In the genomic region with DNA sequence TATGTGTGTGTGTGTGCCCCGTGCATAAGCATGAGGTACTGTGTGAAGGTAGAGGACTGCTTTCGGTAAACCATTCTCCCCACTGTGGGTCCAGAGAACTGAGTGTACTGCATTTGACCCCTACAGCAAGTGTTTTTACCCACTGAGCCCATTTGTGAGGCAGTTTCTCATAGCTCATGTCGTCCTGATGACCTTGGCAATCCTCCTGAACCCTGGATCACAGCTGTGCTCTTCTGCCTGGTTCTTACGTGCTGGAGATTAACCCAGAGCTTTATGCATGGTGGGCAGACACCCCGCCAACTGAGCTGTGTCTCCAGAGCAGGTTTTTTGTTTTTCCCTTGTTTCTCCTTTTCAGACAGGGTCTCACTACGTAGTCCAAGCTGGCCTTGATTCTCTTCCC, we compare ENCODE assay signal across 20 mouse cellular contexts. TPM values are rescaled to one million over a fixed set of nuclear protein-coding genes. Genes with fewer than 3 reads are reported as not detected.
"Had no signal": no experiment of that assay in that cellular context is flagged by ENCODE, and none has a peak within 500 bp of the region (broad histone marks: within the 10 kb centered on the region; RNA-seq: fewer than 3 reads in every experiment).

No protein-coding gene starts in this region.

- ATAC-seq: midbrain, embryonic 15.5 days had no signal

- H3K9ac ChIP-seq: limb, embryonic 13.5 days; liver, embryonic 14.5 days; liver, postnatal 0 days; lung, embryonic 14.5 days; midbrain, embryonic 12.5 days; midbrain, embryonic 15.5 days; neural tube, embryonic 12.5 days; neural tube, embryonic 15.5 days had no signal

- H3K4me3 ChIP-seq: limb, embryonic 13.5 days; midbrain, embryonic 12.5 days; midbrain, embryonic 15.5 days; neural tube, embryonic 12.5 days; neural tube, embryonic 15.5 days had no signal

- H3K4me2 ChIP-seq: limb, embryonic 13.5 days; lung, embryonic 14.5 days; midbrain, embryonic 12.5 days; midbrain, embryonic 15.5 days; neural tube, embryonic 12.5 days; neural tube, embryonic 15.5 days had no signal

- H3K36me3 ChIP-seq: limb, embryonic 13.5 days; midbrain, embryonic 12.5 days; midbrain, embryonic 15.5 days; neural tube, embryonic 12.5 days; neural tube, embryonic 15.5 days had no signal

- H3K27ac ChIP-seq: limb, embryonic 13.5 days; liver, embryonic 14.5 days; macrophage; midbrain, embryonic 12.5 days; midbrain, embryonic 15.5 days; neural tube, embryonic 12.5 days; neural tube, embryonic 15.5 days; stomach, postnatal 0 days had no signal

- H3K9me3 ChIP-seq: limb, embryonic 13.5 days; midbrain, embryonic 12.5 days; midbrain, embryonic 15.5 days; neural tube, embryonic 12.5 days; neural tube, embryonic 15.5 days had no signal

- H3K27me3 ChIP-seq: limb, embryonic 13.5 days; midbrain, embryonic 12.5 days; midbrain, embryonic 15.5 days; neural tube, embryonic 12.5 days; neural tube, embryonic 15.5 days had no signal

RNA-seq across cellular contexts. Expression of gene Rmi2, which starts 11.1 kb away (rescaled TPM):
- total RNA-seq: layer of hippocampus, adult 18-20 months had no signal

RNA-seq across cellular contexts. Expression of gene Gm11172, which starts 33.2 kb away (rescaled TPM):
- total RNA-seq: layer of hippocampus, adult 18-20 months; layer of hippocampus, postnatal 14 days; left cerebral cortex, adult 8-10 months; left cerebral cortex, postnatal 14 days; left cerebral cortex, postnatal 4 days; megakaryocyte, adult 5-6 weeks had no signal
- polyA plus RNA-seq: kidney, embryonic 16.5 days; limb, embryonic 13.5 days; liver, embryonic 14.5 days; liver, postnatal 0 days; lung, embryonic 14.5 days; lung, postnatal 0 days; macrophage; midbrain, embryonic 12.5 days; midbrain, embryonic 15.5 days; neural tube, embryonic 12.5 days; neural tube, embryonic 15.5 days; stomach, embryonic 14.5 days; stomach, postnatal 0 days; thymus, adult 2 months had no signal

RNA-seq across cellular contexts. Expression of gene Prm1, which starts 40.3 kb away (rescaled TPM):
- total RNA-seq: layer of hippocampus, adult 18-20 months; layer of hippocampus, postnatal 14 days; left cerebral cortex, adult 8-10 months; left cerebral cortex, postnatal 14 days; left cerebral cortex, postnatal 4 days; megakaryocyte, adult 5-6 weeks had no signal
- polyA plus RNA-seq: kidney, embryonic 16.5 days; liver, embryonic 14.5 days; liver, postnatal 0 days; lung, embryonic 14.5 days; lung, postnatal 0 days; macrophage; midbrain, embryonic 12.5 days; neural tube, embryonic 12.5 days; stomach, embryonic 14.5 days had no signal

RNA-seq across cellular contexts. Expression of gene Prm2, which starts 50.0 kb away (rescaled TPM):
- total RNA-seq: layer of hippocampus, adult 18-20 months; layer of hippocampus, postnatal 14 days; left cerebral cortex, adult 8-10 months; left cerebral cortex, postnatal 14 days; left cerebral cortex, postnatal 4 days; megakaryocyte, adult 5-6 weeks had no signal
- polyA plus RNA-seq: kidney, embryonic 16.5 days; limb, embryonic 13.5 days; liver, embryonic 14.5 days; liver, postnatal 0 days; lung, embryonic 14.5 days; lung, postnatal 0 days; macrophage; midbrain, embryonic 12.5 days; midbrain, embryonic 15.5 days; neural tube, embryonic 12.5 days; neural tube, embryonic 15.5 days; stomach, embryonic 14.5 days; stomach, postnatal 0 days had no signal

RNA-seq across cellular contexts. Expression of gene Prm3, which starts 55.2 kb away (rescaled TPM):
- total RNA-seq: layer of hippocampus, adult 18-20 months; layer of hippocampus, postnatal 14 days; left cerebral cortex, adult 8-10 months; left cerebral cortex, postnatal 14 days; left cerebral cortex, postnatal 4 days; megakaryocyte, adult 5-6 weeks had no signal
- polyA plus RNA-seq: kidney, embryonic 16.5 days; limb, embryonic 13.5 days; liver, embryonic 14.5 days; liver, postnatal 0 days; lung, embryonic 14.5 days; lung, postnatal 0 days; macrophage; midbrain, embryonic 12.5 days; midbrain, embryonic 15.5 days; neural tube, embryonic 12.5 days; neural tube, embryonic 15.5 days; stomach, embryonic 14.5 days; stomach, postnatal 0 days; thymus, adult 2 months had no signal
